Mouse (Mus musculus) midbrain, embryonic 15.5 days (tissue): ENCODE measurements around the gene Pomgnt2. TPM values are rescaled to one million over a fixed set of nuclear protein-coding genes. Genes with fewer than 3 reads are reported as not detected.

Experiments used
- ATAC-seq: fragments of 200-750 bp; cut with Nextera tagmentation; replicated peaks from 2 replicates; pipeline ENCODE4 v1.8.0; 2017; ENCODE audit warnings: moderate TSS enrichment
- H3K27ac ChIP-seq: fragments of 300-500 bp; sonication (generic); 2 replicates; pipeline ENCODE4 v1.5.1; 2015; ENCODE audit warnings: mild to moderate bottlenecking, inconsistent platforms
- H3K27me3 ChIP-seq: fragments of 300-500 bp; sonication (generic); replicated peaks from 2 replicates; pipeline ENCODE4 v1.6.1; 2015; ENCODE audit warnings: inconsistent platforms
- H3K36me3 ChIP-seq: fragments of 300-500 bp; sonication (generic); replicated peaks from 2 replicates; pipeline ENCODE4 v1.6.1; 2015; ENCODE audit warnings: inconsistent platforms
- H3K4me1 ChIP-seq: fragments of 300-500 bp; sonication (generic); 2 replicates; pipeline ENCODE4 v1.6.1; 2015; ENCODE audit warnings: inconsistent platforms
- H3K4me2 ChIP-seq: fragments of 300-500 bp; sonication (generic); 2 replicates; pipeline ENCODE4 v1.6.1; 2015; ENCODE audit warnings: inconsistent platforms, mild to moderate bottlenecking, moderate library complexity
- H3K4me3 ChIP-seq: fragments of 300-500 bp; sonication (generic); 2 replicates; pipeline ENCODE4 v1.5.1; 2015; ENCODE audit warnings: mild to moderate bottlenecking, inconsistent platforms
- H3K9ac ChIP-seq: fragments of 300-500 bp; sonication (generic); 2 replicates; pipeline ENCODE4 v1.6.1; 2015; ENCODE audit warnings: mild to moderate bottlenecking, inconsistent platforms
- H3K9me3 ChIP-seq: fragments of 300-500 bp; sonication (generic); 2 replicates; pipeline ENCODE4 v1.6.1; 2016; ENCODE audit warnings: inconsistent platforms
- WGBS: fragments of 180-500 bp; shearing (Covaris S2); methylation state at CpG from one replicate; pipeline ENCODE4 v1.1.7; 2015; ENCODE audit warnings: mixed read lengths; 5-methylcytosine and 5-hydroxymethylcytosine counted together
- polyA plus RNA-seq: library from polyadenylated mRNA; unstranded; fragments of >200 nt; fragmentation: Nextera tagmentation; extraction: Ambion mirVana; gene quantifications from 2 replicates; pipeline ENCODE4 v1.2.1, GENCODE M21; 2015

Pomgnt2 gene
- 37.1 and 37.9 TPM in 2 replicates for polyA plus RNA-seq

DNA sequence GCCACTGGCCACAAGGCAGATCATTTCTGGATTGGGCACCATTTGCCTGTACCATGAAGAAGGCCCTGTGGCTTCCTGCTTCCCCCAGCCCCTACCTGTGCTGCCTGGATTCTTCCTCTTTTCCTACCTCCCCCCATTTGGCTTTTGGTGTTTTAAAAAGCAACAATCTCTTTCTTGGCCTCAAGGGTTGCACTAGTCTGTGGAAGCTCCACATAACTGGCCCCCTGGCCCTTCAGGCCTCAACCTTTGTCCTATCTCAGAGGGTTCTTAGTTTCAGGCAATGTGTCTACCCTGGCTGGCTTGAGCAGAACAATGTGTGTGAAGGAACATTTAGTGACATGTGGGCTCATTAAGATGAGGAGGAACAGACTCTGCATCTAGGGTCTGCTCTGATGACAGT, at the start of gene Pomgnt2:
Gene Pomgnt2, minus strand, starts transcription at position 101 of the 400 bp plus-strand sequence.
- Histone ChIP-seq H3K4me1 (peaks cover 22% of the 10 kb centered on the region), H3K27ac (no peak within 1 kb of the TSS), H3K9me3 (no peaks in the 10 kb centered on the region), H3K36me3 (no peaks in the 10 kb centered on the region), H3K4me2 (peak within 1 kb of the TSS; percentile 72), H3K4me3 (peak within 1 kb of the TSS; percentile 57), H3K9ac (no peak within 1 kb of the TSS), H3K27me3 (no peaks in the 10 kb centered on the region)
- no peak for ATAC-seq

DNA sequence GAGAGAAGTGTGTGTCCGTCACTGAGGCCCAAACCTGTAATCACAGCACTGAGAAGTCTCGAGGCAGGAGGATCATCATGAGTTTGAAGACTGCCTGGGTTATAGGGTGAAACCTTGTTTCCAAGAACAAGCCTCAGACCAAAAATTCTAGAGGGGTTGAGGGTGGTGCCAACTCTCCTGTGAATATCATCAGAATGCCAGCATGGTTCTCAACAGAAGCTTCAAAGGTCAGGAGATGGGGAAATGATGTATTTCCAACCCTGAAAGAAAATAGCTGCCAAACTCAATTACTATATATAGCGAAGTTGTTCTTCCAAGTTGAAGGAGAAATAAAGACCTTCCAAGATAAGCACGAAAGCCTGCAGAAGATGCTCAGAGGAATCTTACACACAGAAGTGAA, 42.9 kb upstream of the Pomgnt2 start:
- WGBS = 87% methylated on average over 4 of the region's 4 CpGs
- Histone ChIP-seq H3K4me1 (peaks cover 16% of the 10 kb centered on the region), H3K36me3 (no peaks in the 10 kb centered on the region), H3K27ac (no peak overlapping the region), H3K4me3 (no peak overlapping the region), H3K9me3 (no peaks in the 10 kb centered on the region), H3K9ac (no peak overlapping the region), H3K4me2 (no peak overlapping the region), H3K27me3 (no peaks in the 10 kb centered on the region)
- ATAC-seq = no peak

DNA sequence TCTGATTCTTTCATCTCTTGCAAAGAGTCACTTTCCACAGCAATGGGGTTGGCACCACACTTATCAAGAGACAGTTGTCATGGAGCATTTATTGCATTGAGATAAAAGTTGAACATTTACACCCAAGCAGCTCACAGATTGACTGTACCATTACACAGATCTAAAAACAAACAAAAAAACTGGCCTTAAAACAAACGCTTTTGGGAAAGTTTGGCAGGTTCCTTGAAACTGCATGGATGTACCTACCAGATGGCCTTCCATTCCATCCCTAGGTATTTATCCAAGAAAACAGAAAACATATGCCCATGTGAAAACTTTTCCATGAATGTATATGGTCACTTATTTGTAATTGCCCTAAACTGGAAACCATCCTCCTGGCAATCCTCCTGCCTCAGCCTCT, 41.7 kb upstream of the Pomgnt2 start:
- H3K27ac ChIP-seq = no peak overlapping the region
- no peaks in the 10 kb centered on the region for H3K36me3 ChIP-seq
- H3K4me3 ChIP-seq = no peak overlapping the region
- H3K9me3 ChIP-seq = no peaks in the 10 kb centered on the region
- peaks cover 16% of the 10 kb centered on the region for H3K4me1 ChIP-seq
- no peak overlapping the region for H3K4me2 ChIP-seq
- WGBS = 97% methylated on average over 1 of the region's 1 CpGs
- ATAC-seq = no peak
- no peaks in the 10 kb centered on the region for H3K27me3 ChIP-seq
- no peak overlapping the region for H3K9ac ChIP-seq

DNA sequence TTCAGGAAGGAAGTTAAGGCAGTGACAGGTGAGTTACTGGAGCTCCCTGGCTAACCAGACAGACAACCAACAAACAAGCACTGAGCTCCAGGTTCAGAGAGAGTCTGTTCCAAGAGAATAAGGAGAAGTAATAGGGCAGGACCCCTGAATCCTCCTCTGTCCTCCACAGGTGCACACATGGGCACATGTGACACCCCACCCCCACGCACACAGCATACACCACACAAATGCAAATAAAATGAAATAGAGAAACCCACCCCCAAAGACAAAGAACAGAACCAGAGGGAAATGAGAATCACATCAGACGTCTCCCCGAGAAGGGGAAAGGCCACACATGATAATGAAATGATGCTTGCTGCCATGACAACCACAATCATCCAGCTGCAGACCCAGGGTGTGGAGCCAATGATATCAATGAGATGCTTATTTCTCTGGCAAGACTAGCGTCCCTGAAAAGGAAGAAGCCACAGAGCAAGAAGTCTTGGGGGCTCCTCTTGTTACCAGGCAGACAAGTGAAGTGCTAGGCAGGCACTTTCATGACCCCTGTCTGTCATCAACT, 39.7 kb upstream of the Pomgnt2 start:
- H3K27me3 ChIP-seq = no peaks in the 10 kb centered on the region
- H3K27ac ChIP-seq = 0 out of 2 replicates have a peak overlapping the region, but pooled peaks have one; percentile 10
- ATAC-seq = peak; percentile 81
- 25% methylated on average over 4 of the region's 4 CpGs for WGBS
- no peak overlapping the region for H3K4me2 ChIP-seq
- no peak overlapping the region for H3K9ac ChIP-seq
- no peaks in the 10 kb centered on the region for H3K36me3 ChIP-seq
- H3K4me1 ChIP-seq = peaks cover 16% of the 10 kb centered on the region
- H3K4me3 ChIP-seq = no peak overlapping the region
- H3K9me3 ChIP-seq = no peaks in the 10 kb centered on the region

DNA sequence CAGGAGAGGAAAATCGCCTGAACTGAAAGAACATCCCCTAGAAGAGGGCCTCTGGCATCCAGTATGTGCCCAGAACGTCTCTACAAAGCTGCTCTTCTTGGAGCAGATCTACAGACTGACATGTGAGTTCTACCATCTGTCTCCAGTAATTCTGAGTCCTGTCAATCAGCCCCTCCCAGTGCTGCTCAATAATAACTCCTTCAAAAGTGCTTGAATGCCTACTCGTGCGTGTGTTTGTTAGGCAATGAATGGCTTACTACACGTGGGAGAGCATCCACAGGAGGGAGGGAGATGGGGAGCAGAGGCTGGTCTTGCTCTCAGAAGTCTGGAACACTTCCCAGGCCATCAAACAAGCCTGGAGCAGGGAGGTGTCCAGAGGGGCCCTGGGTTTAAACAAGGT, 38.9 kb upstream of the Pomgnt2 start:
- no peaks in the 10 kb centered on the region for H3K9me3 ChIP-seq
- no peaks in the 10 kb centered on the region for H3K27me3 ChIP-seq
- H3K4me1 ChIP-seq = peaks cover 16% of the 10 kb centered on the region
- H3K27ac ChIP-seq = peak overlapping the region; percentile 10; the same call in 1 of the 2 replicates
- H3K4me3 ChIP-seq = no peak overlapping the region
- H3K9ac ChIP-seq = no peak overlapping the region
- 11% methylated on average over 5 of the region's 5 CpGs for WGBS
- no peak overlapping the region for H3K4me2 ChIP-seq
- H3K36me3 ChIP-seq = no peaks in the 10 kb centered on the region
- no peak; the same call in 1 of the 2 replicates for ATAC-seq

DNA sequence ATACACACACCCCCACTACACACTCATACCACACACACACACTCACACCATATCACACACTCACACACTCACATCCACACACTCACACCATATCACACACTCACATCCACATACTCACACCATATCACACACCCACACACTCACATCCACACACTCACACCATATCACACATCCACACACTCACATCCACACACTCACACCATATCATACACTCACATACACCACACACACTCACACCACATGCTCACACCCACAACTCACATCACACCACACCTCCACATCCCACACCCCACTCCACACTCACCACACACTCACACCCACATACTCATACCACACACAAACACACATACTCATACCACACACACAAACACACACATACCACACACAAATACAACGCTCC, 38.0 kb upstream of the Pomgnt2 start:
- Histone ChIP-seq H3K4me3 (no peak overlapping the region), H3K36me3 (no peaks in the 10 kb centered on the region), H3K9me3 (no peaks in the 10 kb centered on the region), H3K27me3 (no peaks in the 10 kb centered on the region), H3K27ac (no peak overlapping the region), H3K4me2 (no peak overlapping the region), H3K4me1 (peaks cover 22% of the 10 kb centered on the region), H3K9ac (no peak overlapping the region)
- no peak for ATAC-seq
- 100% methylated on average over 1 of the region's 1 CpGs for WGBS

DNA sequence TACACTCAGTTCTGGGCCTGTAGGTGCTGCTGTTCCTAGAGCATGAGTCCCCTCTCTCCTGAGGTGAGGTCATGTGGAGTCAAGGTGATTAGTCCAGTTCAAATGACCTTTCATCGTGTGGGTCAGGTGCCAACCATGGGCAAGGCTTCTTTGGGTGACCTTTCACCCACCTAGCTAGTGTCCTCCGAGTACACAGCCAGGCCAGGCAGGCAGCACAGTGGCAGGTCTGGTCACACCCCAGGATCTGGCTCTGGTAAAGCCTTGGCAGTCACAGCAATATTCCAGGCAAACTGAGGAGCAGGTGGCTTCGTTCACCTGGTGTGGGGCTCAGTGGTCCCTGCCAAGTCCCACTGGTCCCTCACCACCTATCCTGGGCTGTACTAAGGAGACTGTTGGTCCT, 35.2 kb upstream of the Pomgnt2 start:
- H3K9ac ChIP-seq = no peak overlapping the region
- 86% methylated on average over 3 of the region's 3 CpGs for WGBS
- no peaks in the 10 kb centered on the region for H3K9me3 ChIP-seq
- no peaks in the 10 kb centered on the region for H3K27me3 ChIP-seq
- H3K27ac ChIP-seq = no peak overlapping the region
- ATAC-seq = no peak
- H3K4me2 ChIP-seq = no peak overlapping the region
- H3K4me1 ChIP-seq = peaks cover 24% of the 10 kb centered on the region
- no peak overlapping the region for H3K4me3 ChIP-seq
- no peaks in the 10 kb centered on the region for H3K36me3 ChIP-seq

DNA sequence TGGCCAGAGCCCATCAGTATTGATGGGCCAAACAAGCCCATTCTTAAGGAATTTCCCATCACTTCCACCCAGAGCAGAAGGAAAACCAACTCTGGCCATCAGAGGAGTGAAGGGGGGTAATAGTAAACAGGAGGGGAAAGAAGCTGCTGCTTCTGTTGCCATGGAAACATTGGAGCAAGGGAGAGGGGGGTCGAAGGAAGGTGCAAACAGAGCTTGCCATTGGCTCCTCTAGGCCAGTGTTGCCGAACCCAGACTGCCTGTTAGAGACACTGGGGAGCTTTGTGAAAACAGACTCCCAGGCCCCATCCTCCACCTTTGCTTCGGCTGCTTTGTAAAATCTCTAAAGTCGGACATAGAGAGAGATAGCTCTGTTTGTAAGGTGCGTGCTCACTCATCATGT, 33.8 kb upstream of the Pomgnt2 start:
- ATAC-seq = peak; percentile 60
- Histone ChIP-seq H3K4me2 (no peak overlapping the region), H3K4me3 (no peak overlapping the region), H3K27me3 (no peaks in the 10 kb centered on the region), H3K9ac (no peak overlapping the region), H3K9me3 (no peaks in the 10 kb centered on the region), H3K36me3 (no peaks in the 10 kb centered on the region), H3K4me1 (peaks cover 14% of the 10 kb centered on the region), H3K27ac (peak overlapping the region; percentile 55)
- 38% methylated on average over 5 of the region's 5 CpGs for WGBS

DNA sequence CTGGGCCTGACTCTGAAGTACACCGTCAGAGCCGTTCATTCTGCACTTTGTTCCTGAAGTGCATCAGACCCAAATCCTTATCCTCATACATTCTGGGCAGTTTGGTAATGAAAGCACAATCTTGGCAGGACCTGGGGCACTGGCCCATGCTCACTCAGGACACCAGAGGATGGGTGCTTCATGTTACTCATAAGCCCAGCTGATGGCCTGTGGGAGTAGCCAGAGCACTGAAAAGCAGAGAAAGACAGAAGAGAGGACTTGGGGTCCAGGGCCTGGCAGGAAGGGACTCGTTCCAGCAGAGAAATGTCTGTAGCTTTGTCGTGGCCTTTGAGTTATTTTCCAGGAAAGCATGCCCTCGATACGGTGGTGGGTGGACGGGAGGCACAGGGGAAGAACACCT, 32.9 kb upstream of the Pomgnt2 start:
- Histone ChIP-seq H3K9me3 (no peaks in the 10 kb centered on the region), H3K36me3 (no peaks in the 10 kb centered on the region), H3K9ac (no peak overlapping the region), H3K27me3 (no peaks in the 10 kb centered on the region), H3K4me3 (no peak overlapping the region), H3K27ac (no peak overlapping the region), H3K4me1 (peaks cover 12% of the 10 kb centered on the region), H3K4me2 (no peak overlapping the region)
- WGBS = 94% methylated on average over 7 of the region's 7 CpGs
- ATAC-seq = no peak

DNA sequence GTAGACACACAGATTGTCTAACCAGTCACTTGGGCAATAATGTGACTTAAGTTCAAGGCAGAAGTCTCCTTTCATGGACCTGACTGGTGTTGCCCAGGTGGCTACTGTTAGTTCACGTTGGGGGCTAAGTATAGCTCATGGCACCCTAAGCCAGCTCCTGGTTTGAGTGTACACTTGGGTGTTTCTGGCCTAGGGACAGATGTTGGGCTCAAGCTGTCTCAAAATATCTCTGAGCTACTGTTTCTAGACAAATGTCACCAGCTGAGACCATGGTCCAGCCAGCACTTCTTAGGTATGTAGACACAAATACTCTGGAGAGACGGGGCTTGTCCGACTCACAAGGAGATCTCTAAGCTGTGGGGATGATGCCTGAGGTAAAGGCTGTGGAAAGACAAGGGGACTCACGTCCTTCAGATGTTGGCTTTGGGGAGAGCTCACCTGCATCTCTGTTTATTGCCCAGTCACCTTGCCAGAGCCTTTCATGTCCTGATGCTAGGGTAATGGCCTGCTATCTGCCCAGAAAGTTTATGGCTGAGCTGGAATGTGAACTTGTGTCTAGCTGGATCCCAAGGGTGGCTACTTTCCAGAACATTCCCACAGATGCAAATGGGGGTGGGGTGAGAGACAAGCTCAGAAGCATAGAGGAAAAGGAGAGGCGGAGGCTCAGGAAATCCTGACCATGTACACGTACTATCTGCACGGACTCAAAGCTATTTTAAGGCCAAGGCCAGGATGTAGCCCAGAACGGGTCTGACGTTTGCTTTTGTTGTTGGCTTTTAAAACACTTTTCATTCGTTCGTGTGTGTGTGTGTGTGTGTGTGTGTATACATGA, 31.2 kb upstream of the Pomgnt2 start:
- no peak for ATAC-seq
- Histone ChIP-seq H3K27me3 (no peaks in the 10 kb centered on the region), H3K27ac (no peak overlapping the region), H3K9me3 (no peaks in the 10 kb centered on the region), H3K9ac (no peak overlapping the region), H3K4me3 (no peak overlapping the region), H3K4me1 (peaks cover 12% of the 10 kb centered on the region), H3K36me3 (no peaks in the 10 kb centered on the region), H3K4me2 (no peak overlapping the region)
- WGBS = 85% methylated on average over 11 of the region's 11 CpGs

DNA sequence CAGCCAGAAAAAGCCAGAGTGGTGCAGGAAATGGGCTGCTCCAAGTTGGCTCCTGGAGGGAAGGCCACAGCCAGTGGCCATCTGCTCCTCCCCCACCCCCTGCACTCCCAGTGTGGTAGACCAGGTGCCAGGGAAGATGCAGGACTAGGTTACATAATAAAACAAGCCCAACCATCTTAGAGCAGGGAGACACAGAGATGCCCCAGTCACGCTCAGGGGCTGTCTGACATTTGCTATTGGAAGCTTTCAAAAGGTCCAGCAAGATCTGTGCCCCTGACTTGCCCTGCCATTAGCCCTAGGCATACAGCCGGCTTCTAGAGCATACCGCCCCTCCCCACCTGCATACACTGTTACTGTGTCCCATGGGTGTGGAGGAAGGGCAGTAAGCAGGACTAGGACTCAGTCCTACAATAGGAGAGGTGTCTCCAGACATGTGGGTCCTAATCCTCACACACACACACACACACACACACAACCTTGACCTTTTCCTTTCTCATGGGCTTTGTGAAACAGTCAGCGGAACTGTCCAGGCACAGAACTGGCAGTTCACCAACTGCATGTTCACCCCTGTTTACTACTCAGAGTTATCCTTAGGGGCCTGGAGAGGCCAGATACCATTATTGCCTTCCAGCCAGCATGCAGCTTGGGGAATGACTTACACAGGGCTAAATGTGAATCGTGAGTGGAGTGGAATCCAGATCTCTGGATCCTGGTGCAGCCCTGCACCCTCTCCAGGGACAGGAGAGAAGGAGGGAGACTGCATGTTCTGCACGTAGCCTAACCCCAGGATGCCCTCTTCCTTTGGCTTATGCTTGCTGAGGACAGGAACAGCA, 30.4 kb upstream of the Pomgnt2 start:
- no peak overlapping the region for H3K4me3 ChIP-seq

DNA sequence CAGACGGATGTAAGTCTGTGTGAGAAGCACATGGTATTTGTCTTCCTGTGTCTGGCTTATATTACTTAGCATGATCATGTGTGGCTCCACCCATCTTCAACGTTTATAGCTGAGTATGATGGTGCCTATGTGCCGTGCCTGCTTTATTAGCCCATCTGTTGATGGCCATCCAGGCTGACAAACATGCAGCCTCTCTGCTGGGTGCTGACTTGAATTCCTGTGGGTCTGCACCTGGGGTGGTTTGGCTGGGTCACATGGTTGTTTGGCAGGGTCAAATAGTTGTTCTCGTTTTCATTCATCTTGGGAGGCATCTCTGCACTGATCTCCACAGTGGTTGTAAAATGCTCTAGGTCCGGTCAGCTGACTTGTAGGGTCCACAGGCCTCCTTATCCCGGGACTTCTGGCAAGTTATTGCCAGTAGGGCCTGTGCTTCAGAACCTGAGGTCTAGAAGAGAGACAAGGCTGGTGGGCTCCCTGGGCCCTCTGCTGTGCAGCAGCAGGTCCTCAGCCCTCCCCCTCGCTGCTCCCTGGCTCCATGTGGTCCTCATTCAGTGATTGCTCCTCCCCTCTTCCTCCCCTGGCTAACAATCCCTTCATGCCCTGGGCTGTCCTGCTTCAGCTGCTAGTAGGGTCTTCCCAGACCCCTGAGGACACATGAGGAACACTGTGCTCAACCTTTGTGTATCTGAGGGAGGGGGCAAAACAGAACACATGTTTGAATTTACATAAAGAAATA, 29.1 kb upstream of the Pomgnt2 start:
- no peak overlapping the region for H3K4me3 ChIP-seq
- no peaks in the 10 kb centered on the region for H3K27me3 ChIP-seq
- no peak overlapping the region for H3K9ac ChIP-seq
- no peaks in the 10 kb centered on the region for H3K9me3 ChIP-seq
- no peak for ATAC-seq
- H3K36me3 ChIP-seq = no peaks in the 10 kb centered on the region
- no peak overlapping the region for H3K27ac ChIP-seq
- H3K4me2 ChIP-seq = no peak overlapping the region
- 65% methylated on average over 7 of the region's 7 CpGs for WGBS
- H3K4me1 ChIP-seq = peaks cover 12% of the 10 kb centered on the region

More for the DNA sequence above, 30.4 kb upstream of the Pomgnt2 start:
- H3K4me1 ChIP-seq = peaks cover 12% of the 10 kb centered on the region
- H3K9me3 ChIP-seq = no peaks in the 10 kb centered on the region
- peak overlapping the region; percentile 34 for H3K27ac ChIP-seq
- ATAC-seq = no peak
- no peaks in the 10 kb centered on the region for H3K36me3 ChIP-seq
- WGBS = 67% methylated on average over 6 of the region's 6 CpGs
- no peak overlapping the region for H3K9ac ChIP-seq
- no peaks in the 10 kb centered on the region for H3K27me3 ChIP-seq
- no peak overlapping the region for H3K4me2 ChIP-seq
